Mouse (Mus musculus) urinary bladder, postnatal 25 days (tissue): ENCODE data around the gene Smap1.
A peak's percentile ranks its signal among the peaks of the same experiment; 100 is the strongest.
"Not testable (repeated sequence)": the region's sequence is repeated elsewhere in the genome, so short reads cannot be mapped to it uniquely, and the experiment has no call there.

Experiments
- DNase-seq: peaks from one replicate; pipeline ENCODE4 v3.0.0; 2022; ENCODE audit warnings: low spot score

The Smap1 gene

DNA sequence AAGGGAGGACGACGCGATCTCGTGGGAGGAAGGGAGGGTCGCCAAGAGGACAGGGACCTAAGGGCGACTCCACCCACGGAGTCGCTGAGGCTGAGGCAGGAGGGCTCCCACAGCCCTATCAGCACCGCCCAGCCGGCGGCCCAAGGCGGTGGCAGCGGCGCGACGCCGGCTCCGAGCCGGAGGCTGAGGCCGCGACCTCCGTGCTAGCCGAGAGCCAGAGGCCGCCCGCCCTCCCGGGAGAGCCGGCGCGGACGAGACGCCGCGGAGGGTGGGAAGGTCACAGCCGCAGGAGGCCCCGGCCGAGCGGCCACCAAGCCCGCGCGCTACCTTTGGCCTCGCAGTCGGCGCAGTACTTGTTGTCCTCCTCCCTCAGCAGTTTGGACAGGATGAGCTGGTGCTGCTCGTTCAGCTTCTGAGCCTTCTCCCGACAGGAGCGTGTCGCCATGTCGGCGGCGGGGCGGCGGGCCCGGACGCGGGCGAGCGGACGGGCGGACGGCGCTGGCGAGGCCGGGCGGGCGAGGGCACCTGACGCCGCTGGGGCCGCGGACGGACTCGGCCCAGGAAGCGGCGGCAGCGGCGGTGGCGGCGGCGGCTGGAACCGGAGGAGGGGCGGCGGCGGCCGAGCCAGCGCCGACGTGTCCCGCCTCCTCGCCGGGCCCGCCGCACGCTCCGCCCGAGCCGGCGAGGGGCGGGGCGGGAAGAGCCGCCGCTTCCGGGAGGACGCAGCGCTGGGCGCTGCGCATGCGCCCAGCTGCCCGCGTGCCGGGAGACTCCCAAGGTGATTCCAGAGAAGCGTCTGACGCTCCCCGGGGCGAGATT lies at the start of gene Smap1:
Gene Smap1, minus strand, starts transcription at position 607 of the 819 bp plus-strand sequence.
- peak; percentile 74 for DNase-seq

DNA sequence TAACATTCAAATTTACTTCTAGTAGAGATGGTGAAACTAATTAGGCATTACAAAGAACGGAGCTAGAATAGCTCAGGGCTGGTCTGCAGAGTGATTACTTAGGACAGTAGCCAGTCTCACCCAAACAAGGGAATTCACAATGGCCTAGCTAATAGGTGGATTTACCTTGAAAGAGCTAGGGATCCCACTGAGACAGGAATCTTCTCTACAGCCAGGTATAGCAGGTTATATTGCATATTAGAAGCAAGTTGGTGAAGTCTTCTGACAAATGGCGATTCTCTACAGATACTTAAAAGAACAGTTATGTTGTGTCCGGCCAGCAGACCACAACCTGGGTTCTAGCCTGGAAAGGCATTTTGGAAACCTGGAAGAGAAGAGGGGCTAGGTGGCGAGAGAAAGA lies 49.0 kb upstream of the Smap1 start:
- not testable (repeated sequence) for DNase-seq

DNA sequence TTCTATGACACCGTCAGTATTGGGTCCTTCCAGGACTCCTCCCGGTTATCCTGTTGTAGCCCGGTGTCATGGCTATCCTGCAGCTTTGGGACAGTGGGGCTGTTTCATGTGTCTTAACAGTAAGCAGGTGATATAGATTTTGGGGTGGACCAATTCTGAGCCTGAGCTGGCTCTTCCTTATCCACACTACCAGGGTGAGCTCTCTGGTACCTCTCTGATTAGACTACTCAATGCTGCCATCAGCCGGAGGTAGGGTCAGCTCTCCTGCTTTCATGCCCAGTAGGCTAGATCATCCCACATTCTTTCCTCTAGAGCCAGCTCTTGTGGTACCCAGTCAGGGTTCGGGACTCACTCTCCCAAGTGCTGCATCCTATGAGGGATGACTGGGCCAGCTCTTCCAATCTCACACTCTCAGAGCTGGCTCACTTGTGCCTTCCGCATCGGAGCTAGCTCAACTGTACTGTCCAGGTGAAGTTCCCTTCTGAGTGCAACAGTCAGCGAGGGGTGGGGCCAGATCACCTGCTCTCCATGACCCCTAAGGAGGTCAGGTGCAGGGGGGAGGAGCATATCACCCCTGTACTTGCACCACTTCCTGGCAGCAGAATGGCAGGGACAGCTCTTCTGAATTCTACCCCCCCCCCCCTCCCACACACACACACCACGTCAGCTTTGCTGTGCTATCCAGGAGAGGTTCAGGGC lies 46.1 kb upstream of the Smap1 start:
- DNase-seq: no peak

DNA sequence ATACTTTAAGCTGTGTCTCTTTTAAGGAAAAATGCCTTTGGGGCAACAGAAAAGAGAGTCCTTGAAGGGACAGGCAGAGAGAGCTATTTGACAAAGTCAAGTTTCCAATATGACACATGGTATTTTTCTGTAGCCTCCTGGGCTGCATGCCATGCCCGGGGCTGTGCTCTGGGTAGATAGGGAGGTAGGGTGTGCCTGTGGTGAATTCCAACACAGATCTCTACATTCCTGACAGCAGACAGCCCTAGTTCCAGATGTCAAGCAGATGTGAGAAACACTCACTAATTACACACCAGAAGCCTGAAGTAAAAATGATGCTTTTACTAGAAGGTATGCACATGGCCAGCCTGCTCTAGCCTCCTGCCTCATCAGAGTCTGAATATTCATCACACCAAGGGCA lies 44.1 kb upstream of the Smap1 start:
- DNase-seq: no peak

DNA sequence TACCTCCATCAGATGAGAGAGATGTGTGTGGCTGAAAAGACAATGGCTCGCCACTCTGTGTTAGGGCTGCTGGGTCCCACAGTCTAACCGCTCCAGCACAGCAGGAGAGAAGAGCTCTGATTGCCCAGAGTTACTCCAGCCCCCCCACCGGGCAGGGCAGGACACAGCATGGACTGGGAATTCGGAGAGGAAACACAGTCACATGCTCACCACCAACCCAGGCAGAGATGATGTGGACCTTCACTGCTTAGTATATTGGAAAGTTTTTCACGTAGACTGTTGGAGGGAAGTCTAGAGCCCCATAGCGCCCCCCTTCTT lies 37.3 kb upstream of the Smap1 start:
- no peak for DNase-seq

DNA sequence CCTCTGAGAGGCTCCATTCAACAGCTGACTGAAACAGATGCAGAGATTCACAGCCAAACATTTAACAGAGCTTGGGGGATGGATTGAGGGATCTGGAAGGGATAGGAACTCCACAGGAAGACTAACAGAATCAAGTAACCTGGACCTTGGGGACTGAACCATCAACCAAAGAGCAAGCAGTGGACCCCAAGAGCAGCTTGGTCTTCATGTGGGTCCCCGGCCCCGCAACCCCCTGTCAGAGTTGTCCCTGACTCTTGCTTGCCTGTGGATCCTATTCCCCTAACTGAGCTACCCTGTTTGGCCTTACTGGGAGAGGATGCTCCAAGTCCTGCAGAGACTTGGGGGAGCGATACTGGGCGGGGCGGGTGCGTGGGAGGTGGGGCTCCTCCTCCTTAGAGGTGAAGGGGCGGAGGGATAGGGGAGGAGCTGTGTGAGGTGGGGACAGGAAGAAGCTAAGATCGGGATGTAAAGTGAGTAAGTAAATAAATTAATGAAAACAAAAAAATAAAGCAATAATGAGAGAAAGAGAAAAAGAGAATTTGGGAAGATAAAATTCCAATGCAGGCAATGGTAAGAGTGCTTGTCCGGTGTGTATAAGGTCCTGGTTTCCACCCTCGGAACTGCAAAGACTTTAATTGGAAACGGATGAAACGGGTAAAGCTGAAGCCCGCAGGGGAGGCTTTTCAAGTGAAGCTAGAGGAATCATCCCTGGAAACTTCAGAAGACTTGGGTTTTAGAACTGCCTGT lies 36.7 kb upstream of the Smap1 start:
- DNase-seq: no peak

DNA sequence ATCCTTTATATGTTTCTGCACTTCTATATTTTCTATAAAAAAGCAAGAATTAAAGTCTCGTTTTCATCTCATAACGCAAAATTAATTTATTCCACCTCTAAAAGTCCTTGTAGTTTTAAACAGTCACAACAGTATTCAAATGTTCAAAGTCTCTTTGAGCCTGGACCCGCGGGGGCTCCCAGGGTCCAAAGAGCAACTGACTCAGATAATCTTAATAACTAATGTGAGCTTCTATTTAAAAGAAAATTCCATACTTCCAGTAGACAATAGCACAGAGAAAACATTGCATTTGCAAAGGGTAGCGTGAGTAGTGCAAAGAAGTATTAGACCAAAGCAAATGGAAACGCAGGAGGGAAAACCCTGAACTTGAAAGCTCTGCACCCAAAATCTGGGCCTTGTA lies 36.0 kb upstream of the Smap1 start:
- no peak for DNase-seq

DNA sequence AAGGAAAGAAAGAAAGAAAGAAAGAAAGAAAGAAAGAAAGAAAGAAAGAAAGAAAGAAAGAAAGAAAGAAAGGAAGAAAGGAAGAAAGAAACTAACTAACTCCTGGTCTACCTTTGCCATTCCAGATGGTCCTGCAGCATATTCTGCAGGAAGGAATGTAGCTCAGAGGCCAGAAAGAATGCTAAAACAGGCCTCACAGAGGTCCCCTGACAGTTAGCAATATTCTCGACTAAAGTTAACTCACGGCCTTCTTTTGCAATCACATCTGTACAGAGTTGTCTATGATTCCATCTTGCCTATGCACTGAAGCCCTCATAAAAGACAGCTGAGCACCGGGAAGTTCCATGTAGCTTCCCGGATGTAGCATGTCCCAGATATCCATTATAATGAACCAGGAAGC lies 33.4 kb upstream of the Smap1 start:
- DNase-seq: no peak

DNA sequence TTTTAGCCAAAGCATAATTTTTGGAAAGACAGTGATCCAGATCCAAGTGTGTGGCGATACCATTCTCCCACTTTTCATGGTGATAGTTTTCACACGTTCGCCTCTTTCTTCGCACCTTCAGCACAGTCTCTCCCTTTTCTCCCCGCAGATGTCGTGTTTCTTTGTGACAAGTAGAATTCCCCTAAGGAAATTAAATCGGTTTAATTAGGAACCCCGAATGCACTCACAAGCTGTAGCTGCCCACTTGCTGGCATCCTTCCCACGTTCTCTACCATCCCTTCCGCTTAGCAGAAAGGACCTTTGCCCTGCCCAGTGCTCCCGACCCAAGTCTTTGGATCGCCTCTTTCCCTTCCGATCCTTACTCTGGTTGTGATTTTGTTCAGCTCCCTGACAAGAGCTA lies 31.8 kb upstream of the Smap1 start:
- DNase-seq: no peak

DNA sequence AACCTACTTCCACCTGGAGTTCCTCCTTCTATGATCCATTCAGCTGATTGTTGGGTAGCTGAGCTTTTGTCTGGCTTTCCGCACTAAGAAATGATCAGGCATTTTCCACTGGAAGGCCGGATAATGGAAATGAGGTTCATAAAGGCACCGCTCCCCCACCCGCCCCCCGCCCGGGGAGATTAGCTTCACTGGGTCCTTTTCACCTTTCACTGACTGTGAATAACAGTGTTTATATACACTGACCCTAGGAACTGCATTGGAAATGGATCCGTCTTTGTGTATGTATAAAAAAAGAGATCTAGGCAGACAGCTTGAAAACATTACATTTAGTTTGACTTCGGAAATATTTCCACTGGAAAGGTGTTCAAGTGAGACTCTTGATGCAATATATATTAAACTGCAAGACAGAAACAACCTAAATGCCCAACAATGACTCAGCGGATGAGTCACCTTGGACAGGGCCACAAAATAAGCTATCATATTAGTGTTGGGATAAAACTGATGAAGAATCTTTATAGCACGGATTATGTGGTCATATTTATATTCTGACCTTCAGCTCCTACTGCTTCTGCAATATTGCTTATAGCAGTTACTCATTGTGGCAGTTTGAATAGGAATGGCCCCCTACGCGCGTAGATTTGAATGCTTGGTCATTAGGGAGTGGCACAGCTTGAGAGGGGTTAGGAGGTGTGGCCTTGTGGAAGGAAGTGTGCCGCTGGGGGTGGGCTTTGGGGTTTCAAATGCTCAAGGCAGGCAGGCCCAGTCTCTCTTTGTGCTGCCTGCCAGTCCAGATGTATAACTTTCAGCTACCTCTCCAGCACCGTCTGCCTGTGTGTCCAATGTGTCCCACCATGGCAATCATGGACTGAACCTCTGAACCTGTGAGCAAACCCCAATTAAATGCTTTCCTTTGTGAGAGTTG lies 26.9 kb upstream of the Smap1 start:
- DNase-seq: no peak

DNA sequence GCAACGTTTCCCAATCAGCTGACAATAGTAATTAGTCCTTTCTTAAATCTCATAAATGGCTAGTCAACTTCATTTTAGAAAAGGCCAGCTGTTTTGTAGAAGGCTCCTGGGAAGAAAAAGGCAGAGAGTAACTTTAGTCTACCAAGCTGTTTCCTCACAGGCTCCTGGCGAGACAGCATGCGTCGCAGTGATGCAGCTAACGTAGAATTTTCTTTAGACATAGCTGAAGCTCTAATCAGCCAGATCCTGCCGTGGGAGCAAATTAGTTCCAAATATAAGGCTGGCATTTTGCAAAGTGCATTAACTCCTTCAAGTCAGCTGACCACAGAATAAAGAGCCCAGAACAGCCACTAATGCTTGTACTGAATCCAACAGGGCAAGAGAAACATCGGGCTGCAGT lies 26.2 kb upstream of the Smap1 start:
- no peak for DNase-seq

DNA sequence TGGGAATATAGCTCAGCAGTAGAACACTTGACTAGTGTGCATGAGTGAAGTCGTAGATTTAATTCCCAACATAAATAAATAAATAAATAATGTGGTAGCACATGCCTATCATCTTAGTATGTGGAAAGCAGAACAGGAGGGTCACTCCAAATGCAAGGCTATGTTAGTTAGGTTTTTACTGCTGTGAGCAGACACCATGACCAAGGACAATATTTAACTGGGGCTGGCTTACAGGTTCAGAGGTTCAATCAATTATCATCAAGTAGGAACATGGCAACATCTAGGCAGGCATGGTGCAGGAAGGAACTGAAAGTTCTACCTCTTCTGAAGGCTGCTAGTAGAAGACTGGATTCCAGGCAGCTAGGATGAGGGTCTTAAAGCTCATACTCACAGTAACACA lies 22.0 kb upstream of the Smap1 start:
- DNase-seq: no peak

DNA sequence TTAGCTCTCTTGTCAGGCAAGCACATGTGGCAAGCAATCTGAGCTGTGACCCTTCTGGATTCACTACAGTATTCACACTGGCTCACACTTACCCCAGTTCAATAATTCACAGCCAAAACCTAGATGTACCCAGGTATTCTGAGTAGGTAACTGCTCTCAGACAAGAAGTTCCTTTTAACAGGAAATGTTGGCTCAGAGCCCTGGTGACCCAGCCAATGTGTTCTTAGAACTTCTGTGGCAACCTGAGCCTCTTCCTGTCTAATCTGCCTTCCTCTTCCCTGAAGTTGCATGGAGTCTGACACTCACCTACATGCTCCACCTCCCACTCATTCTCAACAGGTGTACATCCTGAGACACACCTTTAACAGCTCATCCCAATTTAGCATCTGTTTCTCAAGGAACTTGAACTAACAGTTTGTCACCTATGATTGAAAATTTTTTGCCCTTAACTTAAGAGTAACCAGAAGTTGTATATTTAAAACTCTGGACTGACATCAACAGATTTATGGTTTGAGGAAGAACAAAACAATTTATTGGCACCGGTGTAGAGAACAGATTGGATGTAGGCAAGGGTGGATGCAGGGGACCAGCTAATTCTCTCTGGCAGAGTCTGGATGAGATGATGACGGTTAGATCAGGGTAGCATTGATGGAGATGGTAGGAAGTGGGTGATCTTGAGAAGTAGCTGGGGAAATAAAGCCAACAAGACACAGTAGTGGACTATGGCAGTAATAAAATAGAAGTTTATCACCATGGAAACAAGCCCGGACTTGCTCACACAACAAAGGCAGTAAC lies 21.2 kb upstream of the Smap1 start:
- no peak for DNase-seq

DNA sequence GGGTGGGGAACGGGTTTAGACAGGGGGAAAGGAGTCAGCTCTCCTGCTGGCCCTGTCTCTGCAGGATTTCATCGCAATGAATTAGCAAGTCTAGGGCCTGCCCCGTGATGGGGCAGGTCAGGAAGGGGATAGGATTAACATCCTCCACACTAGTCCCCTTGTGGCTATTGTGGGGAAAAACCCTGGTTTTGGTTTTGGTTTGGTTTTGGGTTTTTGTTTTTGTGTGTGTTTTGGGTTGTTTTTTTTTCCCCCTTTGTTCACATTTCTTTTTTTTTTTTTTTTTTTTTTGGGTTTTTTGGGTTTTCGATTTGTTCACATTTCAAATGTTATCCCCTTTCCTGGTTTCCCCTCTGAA lies 13.3 kb upstream of the Smap1 start:
- DNase-seq: no peak

DNA sequence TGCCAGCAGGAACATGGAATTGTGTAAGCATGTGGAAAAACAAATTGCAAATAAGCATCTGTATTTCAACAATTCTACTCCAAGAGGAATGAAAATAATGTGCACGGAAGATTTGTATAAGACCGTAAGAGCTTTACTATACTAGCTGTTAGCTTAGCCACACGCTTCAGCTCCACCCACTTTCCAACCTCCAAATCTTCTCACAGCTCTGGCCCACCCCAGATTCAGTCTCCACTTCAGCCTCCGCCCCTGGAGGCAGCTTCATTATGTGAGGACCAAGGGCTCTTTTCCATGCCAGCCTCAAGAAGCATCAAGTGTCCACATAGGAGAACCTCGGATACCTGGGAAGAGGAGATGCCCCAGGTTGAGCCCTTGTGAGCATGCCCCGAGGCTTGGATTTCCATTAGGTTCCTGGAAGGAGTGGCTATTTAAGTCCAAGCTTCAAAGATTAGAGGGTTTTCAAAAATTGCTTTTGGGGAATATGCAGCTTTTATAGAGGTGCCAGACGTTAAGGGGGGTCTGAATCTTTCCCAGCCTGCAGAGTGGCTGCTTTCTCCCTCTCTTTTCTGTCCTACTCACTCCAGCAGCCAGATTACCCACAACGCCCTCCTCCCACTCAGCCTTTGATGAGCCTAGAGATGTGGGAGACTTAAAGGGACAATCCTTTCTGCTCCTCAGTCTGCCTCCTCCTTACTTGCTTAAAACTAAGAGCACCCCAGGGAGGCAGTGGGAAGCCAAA lies 12.7 kb upstream of the Smap1 start:
- no peak for DNase-seq

DNA sequence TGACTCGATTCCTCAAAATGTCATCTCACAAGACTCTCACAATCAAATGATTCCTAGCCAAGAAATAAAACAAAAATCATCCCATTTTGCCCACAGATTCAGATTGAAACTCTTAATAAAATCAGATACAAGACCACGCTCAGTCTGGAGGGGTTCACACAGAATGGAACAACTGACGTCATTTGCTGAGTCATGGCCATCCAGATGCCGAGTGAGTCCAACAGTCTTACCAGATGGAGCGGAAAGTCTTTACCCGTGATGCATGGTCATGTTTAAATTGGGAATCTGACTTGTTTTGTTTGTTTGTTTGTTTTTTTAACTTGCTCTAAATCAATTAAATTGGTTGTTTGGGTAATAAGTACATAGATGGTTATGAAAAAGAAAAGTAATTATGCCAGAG lies 7.3 kb upstream of the Smap1 start:
- no peak for DNase-seq

DNA sequence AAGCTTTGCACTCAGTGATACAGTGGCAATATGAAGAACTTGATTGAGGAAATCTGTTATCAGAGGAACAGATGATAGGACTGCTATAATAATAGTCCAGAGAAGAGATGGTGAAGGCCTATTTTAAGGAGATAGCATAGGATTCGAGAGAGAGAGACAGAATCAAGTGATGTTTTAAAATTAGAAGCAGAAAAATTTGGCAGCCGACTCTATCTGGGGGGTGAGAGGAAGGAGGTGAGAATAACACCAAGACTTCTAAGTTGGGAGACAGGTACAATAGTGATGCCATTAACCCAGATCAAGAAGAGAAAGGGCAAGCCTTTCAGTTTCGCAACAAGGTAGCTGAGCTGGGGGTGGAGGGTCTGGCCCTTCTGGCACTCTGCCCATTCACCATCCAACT lies 6.3 kb upstream of the Smap1 start:
- no peak for DNase-seq

DNA sequence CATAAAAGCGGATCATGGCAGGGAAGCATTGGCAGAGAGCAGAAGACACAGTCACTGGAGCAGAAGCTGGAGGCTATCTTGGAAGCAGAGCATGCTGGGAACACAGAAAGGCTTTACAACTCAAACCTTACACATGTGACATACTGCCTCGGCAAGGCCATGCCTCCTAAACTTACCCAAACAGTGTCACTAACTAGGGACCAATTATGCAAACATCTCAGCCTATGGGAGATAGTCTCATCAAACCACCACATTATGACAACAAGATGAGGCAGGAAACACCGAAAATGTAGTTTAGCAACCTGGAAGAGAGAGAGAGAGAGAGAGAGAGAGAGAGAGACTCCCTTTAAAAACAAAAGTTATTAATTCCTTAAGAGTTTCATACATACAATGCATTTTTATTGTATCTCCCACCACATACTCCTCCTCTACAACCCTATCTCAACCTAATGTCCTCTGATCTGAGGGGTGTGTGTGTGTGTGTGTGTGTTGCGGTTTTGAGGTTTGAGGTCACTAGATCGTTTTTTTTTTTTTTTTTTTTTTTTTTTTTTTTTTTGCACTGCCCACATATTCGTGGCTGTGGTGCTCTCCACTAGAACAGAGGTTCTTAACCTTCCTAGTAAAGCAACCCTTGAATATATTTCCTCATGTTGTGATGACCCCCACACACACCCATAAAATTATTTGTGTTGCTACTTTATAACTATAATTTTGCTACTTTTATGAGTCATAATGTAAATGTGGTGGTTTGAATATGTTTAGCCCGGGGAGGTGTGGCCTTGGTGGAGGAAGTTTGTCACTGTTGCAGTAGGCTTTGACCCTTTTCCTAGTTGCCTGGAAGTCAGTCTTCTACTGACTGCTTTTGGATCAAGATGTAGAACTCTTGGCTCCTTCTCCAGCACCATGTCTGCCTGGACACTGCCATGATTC lies 1.9 kb upstream of the Smap1 start:
- no peak for DNase-seq

DNA sequence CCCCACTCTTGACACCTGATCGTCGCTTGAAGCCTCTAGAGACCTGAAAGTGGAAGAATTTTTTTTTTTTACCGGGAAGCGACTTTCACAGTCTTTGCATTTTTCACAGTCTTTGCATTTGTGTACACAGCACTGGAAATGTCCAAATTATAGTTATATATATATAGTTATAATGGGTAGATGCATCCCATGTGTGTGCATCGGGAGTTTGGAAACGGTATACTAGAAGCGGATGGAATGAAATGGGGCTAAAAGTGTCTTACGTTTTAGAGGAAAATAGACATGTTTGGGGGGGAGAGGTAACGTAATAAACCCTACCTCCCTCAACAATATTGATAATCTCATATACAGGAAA lies 390 bp upstream of the Smap1 start:
- DNase-seq: no peak

DNA sequence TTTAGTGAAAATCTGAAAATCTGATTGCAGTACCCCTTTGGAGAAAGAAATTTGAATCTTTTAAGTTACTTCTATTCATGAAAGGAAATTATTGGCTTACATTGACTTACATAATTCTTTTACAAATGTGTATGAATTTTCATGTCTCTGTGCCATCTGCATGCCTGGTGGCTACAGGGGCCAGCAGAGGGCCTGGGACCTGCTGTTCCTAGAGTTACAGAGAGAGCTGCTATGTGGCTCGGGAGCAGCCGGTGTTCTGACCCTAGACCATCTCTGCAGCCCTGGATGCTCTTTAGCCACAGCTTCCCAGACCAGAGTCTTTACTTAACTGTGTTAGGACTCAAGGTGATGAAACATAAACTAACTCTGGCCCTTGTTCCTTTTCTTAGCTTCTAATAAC lies 1.8 kb downstream of the Smap1 start:
- DNase-seq: no peak
